Mouse (Mus musculus): ENCODE results near the gene Mymk. TPM values are rescaled to one million over a fixed set of nuclear protein-coding genes. Genes with fewer than 3 reads are reported as not detected.
A peak's percentile ranks its signal among the peaks of the same experiment; 100 is the strongest.

Gene Mymk
- polyA plus RNA-seq, 1 experiment from 2014 or later: not detected

- Histone ChIP-seq H3K36me3 (ENCODE audit: control insufficient read depth, insufficient read depth) (no peaks in the 10 kb centered on the region), H3K27me3 (replicated peaks; ENCODE audit: control insufficient read depth, insufficient read depth, low read length) (peaks cover 4% of the 10 kb centered on the region; the same call in 1 of the 2 replicates), H3K4me2 (ENCODE audit: low read length) (no peak overlapping the region), H3K4me3 (replicated peaks; ENCODE audit: low read length) (no peak overlapping the region), H3K4me1 (replicated peaks; ENCODE audit: control insufficient read depth, insufficient read depth, low read length) (peaks cover 6% of the 10 kb centered on the region), H3K9ac (replicated peaks; ENCODE audit: low read depth, low read length) (no peak overlapping the region), H3K9me3 (ENCODE audit: control insufficient read depth, low read length) (no peaks in the 10 kb centered on the region), H3K27ac (ENCODE audit: low read length) (no peak overlapping the region)
- WGBS: 86% methylated on average over 2 of the region's 2 CpGs
- no peak for ATAC-seq
Observed at GRCm38 (mm10) chr2:27032361-27032760, 39.6 kb downstream of the Mymk start.

GRCm38 (mm10) chr2:27028437-27029015, 43.5 kb downstream of the Mymk start:
- H3K4me3 ChIP-seq (replicated peaks; ENCODE audit: low read length): peak overlapping the region; percentile 53; the same call in 1 of the 2 replicates
- no peak overlapping the region for H3K9ac ChIP-seq (replicated peaks; ENCODE audit: low read depth, low read length)
- peak overlapping the region; percentile 75 for H3K4me2 ChIP-seq (ENCODE audit: low read length)
- peaks cover 11% of the 10 kb centered on the region for H3K4me1 ChIP-seq (replicated peaks; ENCODE audit: control insufficient read depth, insufficient read depth, low read length)
- H3K27ac ChIP-seq (ENCODE audit: low read length): no peak overlapping the region
- H3K27me3 ChIP-seq (replicated peaks; ENCODE audit: control insufficient read depth, insufficient read depth, low read length): peaks cover 4% of the 10 kb centered on the region; the same call in 1 of the 2 replicates
- no peaks in the 10 kb centered on the region for H3K9me3 ChIP-seq (ENCODE audit: control insufficient read depth, low read length)
- WGBS: 82% methylated on average over 4 of the region's 4 CpGs
- H3K36me3 ChIP-seq (ENCODE audit: control insufficient read depth, insufficient read depth): no peaks in the 10 kb centered on the region
- no peak for ATAC-seq

DNA sequence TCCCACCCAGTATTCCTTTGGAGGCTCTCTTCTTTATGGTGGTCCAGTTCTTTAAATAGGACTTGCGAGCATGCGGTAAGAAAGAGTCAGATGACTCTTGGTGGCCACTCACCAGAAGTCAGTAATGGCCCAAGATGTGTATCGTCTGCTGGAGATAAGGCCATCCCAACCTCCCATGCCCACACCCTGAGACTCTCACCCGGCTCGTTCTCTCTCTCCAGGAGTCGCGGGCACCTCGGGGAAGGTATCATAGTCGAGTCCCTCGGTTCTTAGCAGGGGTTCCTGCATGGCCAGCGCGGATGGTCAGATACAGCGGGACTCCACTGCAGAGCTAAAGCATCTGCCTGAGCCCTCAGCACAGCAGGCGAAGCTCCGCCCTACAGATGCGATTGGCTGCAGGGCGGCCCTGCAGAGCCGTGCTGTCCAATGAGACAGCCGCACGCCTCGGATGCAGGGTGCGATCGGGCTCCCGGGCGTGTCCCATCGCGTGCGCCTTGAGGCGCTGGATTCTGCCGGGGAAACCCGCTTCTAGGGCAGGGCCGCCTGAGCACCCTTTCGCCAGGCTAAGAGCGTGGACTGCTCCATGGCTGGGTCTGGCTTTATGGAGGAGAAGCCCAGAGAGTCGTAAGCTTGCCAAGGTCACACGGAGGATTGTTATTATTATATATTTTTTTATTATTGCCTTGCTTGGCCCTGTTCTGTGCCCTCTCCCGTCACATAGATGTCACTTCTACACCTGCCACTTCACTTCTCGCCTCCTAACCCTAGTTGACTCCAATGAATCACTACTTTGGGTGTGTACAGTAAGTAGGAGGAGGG, 44.2 kb downstream of the Mymk start, which contains the start of gene Slc2a6:
TSS of gene Slc2a6 (minus strand) at position 381 of the 819 bp plus-strand sequence.
- Histone ChIP-seq H3K4me1 (replicated peaks; ENCODE audit: control insufficient read depth, insufficient read depth, low read length) (peaks cover 11% of the 10 kb centered on the region), H3K9me3 (ENCODE audit: control insufficient read depth, low read length) (no peaks in the 10 kb centered on the region), H3K27me3 (replicated peaks; ENCODE audit: control insufficient read depth, insufficient read depth, low read length) (peaks cover 4% of the 10 kb centered on the region; the same call in 1 of the 2 replicates), H3K27ac (ENCODE audit: low read length) (no peak within 1 kb of the TSS), H3K4me2 (ENCODE audit: low read length) (peak within 1 kb of the TSS; percentile 75), H3K4me3 (replicated peaks; ENCODE audit: low read length) (peak within 1 kb of the TSS; percentile 53), H3K9ac (replicated peaks; ENCODE audit: low read depth, low read length) (peak within 1 kb of the TSS; percentile 67), H3K36me3 (ENCODE audit: control insufficient read depth, insufficient read depth) (no peaks in the 10 kb centered on the region)
- 2% methylated on average over 38 of the region's 38 CpGs for WGBS
- peak; percentile 100 for ATAC-seq

DNA sequence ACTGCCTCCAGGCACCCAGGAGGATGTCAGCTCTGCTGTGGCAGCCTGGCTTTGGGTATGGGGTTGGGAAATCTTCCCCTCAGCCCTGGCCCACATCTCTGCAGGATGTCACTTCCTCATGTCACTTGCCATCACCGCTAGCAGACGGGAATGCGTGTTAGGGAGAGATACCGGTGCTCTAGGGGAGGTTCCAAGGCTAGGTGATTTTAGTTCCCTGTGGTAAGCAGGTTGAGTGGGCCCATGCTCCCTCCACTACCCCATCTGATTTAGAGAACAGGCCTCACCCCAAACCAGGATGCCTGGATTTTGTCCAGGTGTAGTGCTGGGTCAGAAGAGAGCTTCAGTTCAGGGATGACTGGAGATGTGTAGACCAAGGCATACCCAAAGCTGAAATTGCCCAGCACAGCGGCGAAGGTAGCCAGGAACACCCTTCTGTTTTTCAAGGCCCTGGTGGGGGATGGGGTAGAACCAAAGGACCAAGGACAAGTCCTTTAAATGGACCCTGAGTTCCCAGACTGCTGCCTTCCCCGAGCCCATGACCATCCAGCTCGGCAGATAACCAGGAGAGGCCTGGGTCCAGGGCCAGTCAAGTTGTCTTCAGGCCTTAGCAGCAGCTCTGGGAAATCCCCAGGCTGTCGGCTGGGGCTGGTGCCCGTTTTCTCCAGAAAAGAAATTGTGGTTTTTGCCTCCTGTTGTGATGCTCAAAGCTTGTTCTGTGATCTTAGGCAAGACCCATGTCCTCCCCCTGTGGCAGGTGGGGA, 44.9 kb downstream of the Mymk start:
- WGBS: 73% methylated on average over 10 of the region's 10 CpGs
- ATAC-seq: no peak

DNA sequence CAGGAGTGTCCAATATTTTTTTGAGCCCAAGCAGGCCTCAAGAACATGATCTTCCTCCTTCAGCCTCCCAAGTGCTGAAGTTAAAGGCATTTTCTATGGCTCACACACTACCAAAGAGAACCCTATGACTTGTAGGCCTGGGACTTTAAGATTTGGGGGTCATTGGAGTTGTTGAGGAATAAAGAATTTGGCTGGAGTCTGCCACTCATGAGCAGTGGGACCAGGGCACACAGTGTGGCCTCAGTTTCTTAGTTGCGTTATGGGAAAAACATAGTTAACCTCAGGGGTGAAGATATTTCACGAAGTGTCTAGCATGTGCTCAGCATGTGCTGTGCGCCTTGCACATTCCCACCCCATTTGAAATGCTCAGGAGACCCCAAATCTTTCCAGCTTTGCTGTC, 45.6 kb downstream of the Mymk start:
- peaks cover 11% of the 10 kb centered on the region for H3K4me1 ChIP-seq (replicated peaks; ENCODE audit: control insufficient read depth, insufficient read depth, low read length)
- no peaks in the 10 kb centered on the region for H3K36me3 ChIP-seq (ENCODE audit: control insufficient read depth, insufficient read depth)
- 92% methylated on average over 3 of the region's 3 CpGs for WGBS
- no peak overlapping the region for H3K27ac ChIP-seq (ENCODE audit: low read length)
- ATAC-seq: no peak
- no peak overlapping the region for H3K4me2 ChIP-seq (ENCODE audit: low read length)
- H3K9me3 ChIP-seq (ENCODE audit: control insufficient read depth, low read length): no peaks in the 10 kb centered on the region
- no peak overlapping the region for H3K9ac ChIP-seq (replicated peaks; ENCODE audit: low read depth, low read length)
- no peak overlapping the region for H3K4me3 ChIP-seq (replicated peaks; ENCODE audit: low read length)
- H3K27me3 ChIP-seq (replicated peaks; ENCODE audit: control insufficient read depth, insufficient read depth, low read length): peaks cover 4% of the 10 kb centered on the region; the same call in 1 of the 2 replicates

More for the DNA sequence above, 44.9 kb downstream of the Mymk start:
- no peaks in the 10 kb centered on the region for H3K9me3 ChIP-seq (ENCODE audit: control insufficient read depth, low read length)
- H3K4me1 ChIP-seq (replicated peaks; ENCODE audit: control insufficient read depth, insufficient read depth, low read length): peaks cover 11% of the 10 kb centered on the region
- no peaks in the 10 kb centered on the region for H3K36me3 ChIP-seq (ENCODE audit: control insufficient read depth, insufficient read depth)
- peak overlapping the region; percentile 53 for H3K4me3 ChIP-seq (replicated peaks; ENCODE audit: low read length)
- H3K4me2 ChIP-seq (ENCODE audit: low read length): peak overlapping the region; percentile 75
- H3K27me3 ChIP-seq (replicated peaks; ENCODE audit: control insufficient read depth, insufficient read depth, low read length): peaks cover 4% of the 10 kb centered on the region; the same call in 1 of the 2 replicates
- no peak overlapping the region for H3K27ac ChIP-seq (ENCODE audit: low read length)
- H3K9ac ChIP-seq (replicated peaks; ENCODE audit: low read depth, low read length): peak overlapping the region; percentile 67

- Histone ChIP-seq H3K27me3 (replicated peaks; ENCODE audit: control insufficient read depth, insufficient read depth, low read length) (peaks cover 4% of the 10 kb centered on the region; the same call in 1 of the 2 replicates), H3K9ac (replicated peaks; ENCODE audit: low read depth, low read length) (no peak overlapping the region), H3K4me3 (replicated peaks; ENCODE audit: low read length) (no peak overlapping the region), H3K9me3 (ENCODE audit: control insufficient read depth, low read length) (no peaks in the 10 kb centered on the region), H3K36me3 (ENCODE audit: control insufficient read depth, insufficient read depth) (no peaks in the 10 kb centered on the region), H3K27ac (ENCODE audit: low read length) (no peak overlapping the region), H3K4me2 (ENCODE audit: low read length) (no peak overlapping the region), H3K4me1 (replicated peaks; ENCODE audit: control insufficient read depth, insufficient read depth, low read length) (peaks cover 11% of the 10 kb centered on the region)
- no peak for ATAC-seq
- 89% methylated on average over 3 of the region's 3 CpGs for WGBS
Observed at GRCm38 (mm10) chr2:27025545-27025944, 46.4 kb downstream of the Mymk start.

- no peak overlapping the region for H3K27ac ChIP-seq (ENCODE audit: low read length)
- no peaks in the 10 kb centered on the region for H3K9me3 ChIP-seq (ENCODE audit: control insufficient read depth, low read length)
- no peak overlapping the region for H3K4me2 ChIP-seq (ENCODE audit: low read length)
- H3K4me3 ChIP-seq (replicated peaks; ENCODE audit: low read length): no peak overlapping the region
- peaks cover 4% of the 10 kb centered on the region; the same call in 1 of the 2 replicates for H3K27me3 ChIP-seq (replicated peaks; ENCODE audit: control insufficient read depth, insufficient read depth, low read length)
- H3K36me3 ChIP-seq (ENCODE audit: control insufficient read depth, insufficient read depth): peaks cover 3% of the 10 kb centered on the region; the same call in 1 of the 2 replicates
- peaks cover 11% of the 10 kb centered on the region for H3K4me1 ChIP-seq (replicated peaks; ENCODE audit: control insufficient read depth, insufficient read depth, low read length)
- no peak for ATAC-seq
- no peak overlapping the region for H3K9ac ChIP-seq (replicated peaks; ENCODE audit: low read depth, low read length)
- WGBS: 85% methylated on average over 14 of the region's 14 CpGs
Observed at GRCm38 (mm10) chr2:27024136-27024535, 47.8 kb downstream of the Mymk start.

DNA sequence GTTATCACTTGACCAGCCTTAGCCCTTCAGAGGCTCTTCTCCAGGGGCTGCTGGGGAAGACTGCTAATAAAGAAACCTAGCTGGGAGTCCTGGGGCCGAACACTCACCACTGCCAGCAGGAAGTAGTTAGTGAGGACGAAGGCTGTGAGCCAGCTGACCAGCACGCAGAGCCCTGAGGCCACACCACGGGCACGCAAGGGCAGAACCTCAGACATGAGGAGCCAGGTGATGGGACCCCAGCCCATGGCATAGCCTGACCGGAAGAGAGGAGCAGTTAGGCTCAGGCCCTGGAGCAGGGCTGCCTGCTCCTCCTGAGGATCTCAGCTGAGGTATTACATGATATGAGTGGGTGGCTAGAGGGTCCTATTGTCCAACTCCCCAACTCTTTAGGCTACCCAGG, 49.4 kb downstream of the Mymk start:
- no peak for ATAC-seq
- H3K4me3 ChIP-seq (replicated peaks; ENCODE audit: low read length): no peak overlapping the region
- WGBS: 81% methylated on average over 6 of the region's 6 CpGs

GRCm38 (mm10) chr2:27021103-27021502, 50.9 kb downstream of the Mymk start:
- Histone ChIP-seq H3K27me3 (replicated peaks; ENCODE audit: control insufficient read depth, insufficient read depth, low read length) (no peaks in the 10 kb centered on the region), H3K27ac (ENCODE audit: low read length) (no peak overlapping the region), H3K9me3 (ENCODE audit: control insufficient read depth, low read length) (no peaks in the 10 kb centered on the region), H3K4me1 (replicated peaks; ENCODE audit: control insufficient read depth, insufficient read depth, low read length) (no peaks in the 10 kb centered on the region), H3K36me3 (ENCODE audit: control insufficient read depth, insufficient read depth) (peaks cover 16% of the 10 kb centered on the region), H3K4me3 (replicated peaks; ENCODE audit: low read length) (no peak overlapping the region), H3K9ac (replicated peaks; ENCODE audit: low read depth, low read length) (no peak overlapping the region), H3K4me2 (ENCODE audit: low read length) (no peak overlapping the region)
- 95% methylated on average over 1 of the region's 1 CpGs for WGBS
- ATAC-seq: no peak

More for the DNA sequence above, 49.4 kb downstream of the Mymk start:
- Histone ChIP-seq H3K9ac (replicated peaks; ENCODE audit: low read depth, low read length) (no peak overlapping the region), H3K36me3 (ENCODE audit: control insufficient read depth, insufficient read depth) (peaks cover 5% of the 10 kb centered on the region; the same call in 1 of the 2 replicates), H3K4me2 (ENCODE audit: low read length) (no peak overlapping the region), H3K27ac (ENCODE audit: low read length) (no peak overlapping the region), H3K27me3 (replicated peaks; ENCODE audit: control insufficient read depth, insufficient read depth, low read length) (no peaks in the 10 kb centered on the region), H3K9me3 (ENCODE audit: control insufficient read depth, low read length) (no peaks in the 10 kb centered on the region), H3K4me1 (replicated peaks; ENCODE audit: control insufficient read depth, insufficient read depth, low read length) (peaks cover 6% of the 10 kb centered on the region)

Measured in forebrain, embryonic 16.5 days (tissue).